ENCODE assay signal across 14 mouse cellular contexts in the genomic region with DNA sequence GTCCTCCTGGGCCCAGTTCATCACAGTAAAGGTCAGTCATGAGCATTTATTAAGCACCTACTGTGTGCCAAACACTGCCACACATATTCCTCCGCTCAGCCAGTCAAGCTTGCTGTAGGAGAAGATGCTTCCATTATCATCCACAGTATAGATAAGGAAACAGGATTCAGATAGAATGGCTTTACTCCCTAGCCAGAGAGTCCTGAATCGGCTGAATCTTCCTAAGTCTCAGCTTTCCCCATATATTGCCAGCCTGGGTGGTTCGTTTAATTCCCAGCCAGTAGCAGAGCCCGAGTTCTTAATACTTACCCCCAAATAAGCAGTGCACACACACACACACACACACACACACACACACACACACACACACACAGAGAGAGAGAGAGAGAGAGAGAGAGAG. TPM values are rescaled to one million over a fixed set of nuclear protein-coding genes. Genes with fewer than 3 reads are reported as not detected.
A peak's percentile ranks its signal among the peaks of the same experiment; 100 is the strongest.
DNase-seq lines count a peak whose midpoint lies in the region; ATAC-seq and TF ChIP-seq lines count a peak whose summit lies in the region.
"Had no signal": no experiment of that assay in that cellular context is flagged by ENCODE, and none has a peak within 500 bp of the region (broad histone marks: within the 10 kb centered on the region; RNA-seq: fewer than 3 reads in every experiment).

No protein-coding gene starts in this region.

- no peak for DNase-seq in heart, adult 2 months
- no peak for DNase-seq in hindbrain, embryonic 10.5 days (ENCODE audit: low spot score)
- DNase-seq in midbrain, embryonic 10.5 days (ENCODE audit: low spot score) = no peak
- no peak for DNase-seq in gastrocnemius, postnatal 36 days
- no peak for DNase-seq in cerebellum, adult 9-11 months
- DNase-seq in right cerebral cortex, postnatal 36 days (ENCODE audit: low spot score in 2 of 2) = no peak
- DNase-seq: adrenal gland, adult 2 months; cerebellum, postnatal 25 days; kidney, adult 2 months had no signal

- no peaks in the 10 kb centered on the region for H3K9me3 ChIP-seq in heart, embryonic 13.5 days
- no peaks in the 10 kb centered on the region for H3K9me3 ChIP-seq in hindbrain, embryonic 10.5 days
- H3K9me3 ChIP-seq in midbrain, embryonic 10.5 days (replicated peaks) = no peaks in the 10 kb centered on the region
- H3K9me3 ChIP-seq in neural tube, embryonic 14.5 days (ENCODE audit: control insufficient read depth, low read length) = no peaks in the 10 kb centered on the region
- H3K9me3 ChIP-seq: embryonic facial prominence, embryonic 15.5 days had no signal

- 31% methylated on average over 4 of the region's 4 CpGs for WGBS in heart, embryonic 13.5 days
- WGBS in heart, adult 2 months = 71% methylated on average over 4 of the region's 4 CpGs
- 59% methylated on average over 4 of the region's 4 CpGs for WGBS in hindbrain, embryonic 10.5 days
- 46% methylated on average over 4 of the region's 4 CpGs for WGBS in midbrain, embryonic 10.5 days
- WGBS in neural tube, embryonic 14.5 days = 40% methylated on average over 4 of the region's 4 CpGs

- H3K4me3 ChIP-seq in heart, embryonic 13.5 days = no peak overlapping the region
- no peak overlapping the region for H3K4me3 ChIP-seq in heart, adult 2 months
- H3K4me3 ChIP-seq in hindbrain, embryonic 10.5 days = no peak overlapping the region
- no peak overlapping the region for H3K4me3 ChIP-seq in midbrain, embryonic 10.5 days
- no peak overlapping the region for H3K4me3 ChIP-seq in neural tube, embryonic 14.5 days (ENCODE audit: low read depth, low read length)
- H3K4me3 ChIP-seq: embryonic facial prominence, embryonic 15.5 days had no signal

- no peak for TF ChIP-seq POLR2A in heart, adult 2 months (IDR thresholded peaks at IDR 0.05; ENCODE audit: insufficient read depth, low read depth, low read length)

- no peak for TF ChIP-seq CTCF in heart, adult 2 months (IDR thresholded peaks at IDR 0.05)

- peaks cover 98% of the 10 kb centered on the region for H3K4me1 ChIP-seq in heart, embryonic 13.5 days
- H3K4me1 ChIP-seq in heart, adult 2 months (ENCODE audit: control insufficient read depth, insufficient read depth, low read length) = peaks cover 7% of the 10 kb centered on the region
- H3K4me1 ChIP-seq in hindbrain, embryonic 10.5 days (replicated peaks) = peaks cover 100% of the 10 kb centered on the region
- peaks cover 100% of the 10 kb centered on the region for H3K4me1 ChIP-seq in midbrain, embryonic 10.5 days
- peaks cover 62% of the 10 kb centered on the region for H3K4me1 ChIP-seq in neural tube, embryonic 14.5 days (ENCODE audit: control insufficient read depth, insufficient read depth, low read length)

- no peak for ATAC-seq in heart, embryonic 13.5 days (ENCODE audit: extremely low read depth, insufficient number of reproducible peaks, low FRiP score, low TSS enrichment)
- no peak for ATAC-seq in neural tube, embryonic 14.5 days (ENCODE audit: low read depth)

- peak overlapping the region; percentile 61; the same call in 1 of the 2 replicates for H3K27ac ChIP-seq in heart, embryonic 13.5 days (replicated peaks)
- no peak overlapping the region for H3K27ac ChIP-seq in heart, adult 2 months
- H3K27ac ChIP-seq in hindbrain, embryonic 10.5 days = peak overlapping the region; percentile 92
- peak overlapping the region; percentile 91 for H3K27ac ChIP-seq in midbrain, embryonic 10.5 days (replicated peaks)
- peak overlapping the region; percentile 88 for H3K27ac ChIP-seq in neural tube, embryonic 14.5 days (ENCODE audit: low read depth, low read length)
- H3K27ac ChIP-seq: embryonic facial prominence, embryonic 15.5 days had no signal

- intact Hi-C loops in heart, adult 2 months (cut with DNase I) = no loop called here
- intact Hi-C loops in gastrocnemius, postnatal 36 days (cut with DNase I) = no loop called here

- H3K36me3 ChIP-seq in heart, embryonic 13.5 days = no peaks in the 10 kb centered on the region
- H3K36me3 ChIP-seq in heart, adult 2 months (ENCODE audit: control insufficient read depth, insufficient read depth, low read length) = no peaks in the 10 kb centered on the region
- no peaks in the 10 kb centered on the region for H3K36me3 ChIP-seq in hindbrain, embryonic 10.5 days
- peaks cover 2% of the 10 kb centered on the region; the same call in 1 of the 2 replicates for H3K36me3 ChIP-seq in midbrain, embryonic 10.5 days
- no peaks in the 10 kb centered on the region for H3K36me3 ChIP-seq in neural tube, embryonic 14.5 days (ENCODE audit: control insufficient read depth, insufficient read depth, low read length)
- H3K36me3 ChIP-seq: embryonic facial prominence, embryonic 15.5 days had no signal

- TF ChIP-seq EP300 in heart, adult 2 months (IDR thresholded peaks at IDR 0.05; ENCODE audit: insufficient read depth, low read depth, low read length) = no peak

- no peak overlapping the region for H3K4me2 ChIP-seq in heart, embryonic 13.5 days
- no peak overlapping the region for H3K4me2 ChIP-seq in neural tube, embryonic 14.5 days (ENCODE audit: low read depth, low read length)
- H3K4me2 ChIP-seq: embryonic facial prominence, embryonic 15.5 days; lung, embryonic 14.5 days had no signal

- H3K79me2 ChIP-seq in heart, adult 2 months (replicated peaks; ENCODE audit: control insufficient read depth, insufficient read depth, low read length) = no peaks in the 10 kb centered on the region

- no peaks in the 10 kb centered on the region for H3K27me3 ChIP-seq in heart, embryonic 13.5 days (replicated peaks)
- no peaks in the 10 kb centered on the region for H3K27me3 ChIP-seq in heart, adult 2 months (ENCODE audit: control insufficient read depth, insufficient read depth, low read length)
- no peaks in the 10 kb centered on the region for H3K27me3 ChIP-seq in hindbrain, embryonic 10.5 days (ENCODE audit: insufficient read depth, poor library complexity, severe bottlenecking)
- H3K27me3 ChIP-seq in midbrain, embryonic 10.5 days (ENCODE audit: low read depth, poor library complexity, severe bottlenecking) = no peaks in the 10 kb centered on the region
- H3K27me3 ChIP-seq in neural tube, embryonic 14.5 days (ENCODE audit: control insufficient read depth, insufficient read depth, low read length) = no peaks in the 10 kb centered on the region
- H3K27me3 ChIP-seq: embryonic facial prominence, embryonic 15.5 days had no signal

- peak overlapping the region; percentile 37; the same call in 1 of the 2 replicates for H3K9ac ChIP-seq in heart, embryonic 13.5 days
- no peak overlapping the region for H3K9ac ChIP-seq in heart, adult 2 months (ENCODE audit: low read depth, low read length)
- H3K9ac ChIP-seq in neural tube, embryonic 14.5 days (replicated peaks; ENCODE audit: low read depth, low read length) = no peak overlapping the region
- H3K9ac ChIP-seq: embryonic facial prominence, embryonic 15.5 days; lung, embryonic 14.5 days had no signal

RNA-seq across cellular contexts. Expression of gene Tspan18, which starts 47.6 kb away (rescaled TPM):
- 41.7 and 43.2 TPM in 2 replicates for polyA plus RNA-seq in heart, embryonic 13.5 days (2015; fragmentation: Nextera tagmentation; extraction: Ambion mirVana)
- total RNA-seq in heart, adult 2 months (2021) = 10 to 100 TPM in 1 of 2 experiments, 1 to 10 TPM in 1; 9.4 to 16.0 TPM
- polyA plus RNA-seq in heart, adult 2 months (2012; rRNA removed) = 21.3 and 23.8 TPM in 2 replicates
- polyA plus RNA-seq in hindbrain, embryonic 10.5 days (2016; fragmentation: Nextera tagmentation; extraction: Ambion mirVana) = 48.6 and 55.1 TPM in 2 replicates
- 45.0 and 48.4 TPM in 2 replicates for polyA plus RNA-seq in midbrain, embryonic 10.5 days (2016; fragmentation: Nextera tagmentation; extraction: Ambion mirVana)
- 30.2 and 34.7 TPM in 2 replicates for polyA plus RNA-seq in neural tube, embryonic 14.5 days (2014; fragmentation: Nextera tagmentation; extraction: Ambion mirVana)
- total RNA-seq in gastrocnemius, postnatal 36 days (2021) = 1 to 10 TPM; 1.3 to 2.5 TPM
- total RNA-seq: megakaryocyte progenitor cell, adult 5-6 weeks had no signal
